Mouse (Mus musculus) layer of hippocampus, postnatal 10 days (tissue): ENCODE data around the gene C87436. TPM values are rescaled to one million over a fixed set of nuclear protein-coding genes. Genes with fewer than 3 reads are reported as not detected.
"Not testable (repeated sequence)": the region's sequence is repeated elsewhere in the genome, so short reads cannot be mapped to it uniquely, and the experiment has no call there.

ENCODE experiments used
- DNase-seq, 2 experiments: peaks; one replicate each; pipeline ENCODE4 v3.0.0; 2021; ENCODE audit warnings: low spot score in 2 of 2
- total RNA-seq, 2 experiments: library from RNA; stranded (reverse); gene quantifications; 2 replicates each; pipeline ENCODE4 v1.2.3; 2021

C87436 gene
- total RNA-seq, 2 experiments from 2014 or later = 13.6 to 15.9 TPM

GRCm38 (mm10) chr6:86480189-86480831 is 42.1 kb downstream of the C87436 start:
- DNase-seq = no peak

DNA sequence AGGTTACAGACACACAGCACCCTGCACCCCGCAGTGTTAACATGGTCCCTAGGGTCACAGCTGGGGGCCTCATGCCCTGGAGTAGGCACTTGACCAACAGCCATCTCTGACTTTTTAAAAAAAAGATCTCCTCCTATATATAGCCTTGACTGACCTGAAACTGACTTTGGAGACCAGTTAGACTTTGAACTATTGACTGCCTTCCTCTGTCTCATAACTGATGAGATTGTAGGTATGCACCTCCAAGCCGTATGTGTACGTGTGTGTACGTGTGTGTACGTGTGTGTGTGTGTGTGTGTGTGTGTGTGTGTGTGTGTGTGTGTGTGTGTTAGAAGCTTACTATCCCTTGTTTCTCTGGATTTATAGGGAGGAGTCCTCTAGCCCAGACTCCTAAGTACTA is 43.7 kb downstream of the C87436 start:
- no peak for DNase-seq

- no peak for DNase-seq
Measured at GRCm38 (mm10) chr6:86485943-86486640, 47.9 kb downstream of the C87436 start.

GRCm38 (mm10) chr6:86487358-86488148 is 49.4 kb downstream of the C87436 start:
- DNase-seq = peak; percentile 65 to 70

- DNase-seq = peak; percentile 23 to 28
Measured at GRCm38 (mm10) chr6:86488149-86488485, 49.9 kb downstream of the C87436 start.

DNA sequence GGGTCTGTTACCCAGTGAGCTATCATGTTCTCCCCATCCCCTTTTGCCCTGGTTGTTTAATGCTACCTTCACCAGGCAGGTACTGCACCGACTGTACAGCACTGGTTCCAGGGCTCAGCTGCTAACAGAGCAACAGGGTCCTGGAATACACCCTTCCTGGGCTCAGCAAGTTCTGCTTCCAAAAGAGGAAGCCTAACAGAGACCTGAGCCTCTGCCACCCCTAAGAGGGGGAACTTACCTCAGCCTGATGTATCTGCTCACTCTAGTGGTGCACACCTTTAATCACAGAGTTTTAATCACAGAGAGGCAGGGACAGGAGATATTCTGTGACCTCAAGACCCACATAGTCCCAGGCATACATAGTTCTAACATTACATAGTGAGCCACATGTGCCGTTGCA is 51.8 kb downstream of the C87436 start:
- DNase-seq = no peak

GRCm38 (mm10) chr6:86490413-86490812 is 52.2 kb downstream of the C87436 start:
- not testable (repeated sequence) for DNase-seq

GRCm38 (mm10) chr6:86493469-86494263 is 55.5 kb downstream of the C87436 start:
- no peak for DNase-seq

DNA sequence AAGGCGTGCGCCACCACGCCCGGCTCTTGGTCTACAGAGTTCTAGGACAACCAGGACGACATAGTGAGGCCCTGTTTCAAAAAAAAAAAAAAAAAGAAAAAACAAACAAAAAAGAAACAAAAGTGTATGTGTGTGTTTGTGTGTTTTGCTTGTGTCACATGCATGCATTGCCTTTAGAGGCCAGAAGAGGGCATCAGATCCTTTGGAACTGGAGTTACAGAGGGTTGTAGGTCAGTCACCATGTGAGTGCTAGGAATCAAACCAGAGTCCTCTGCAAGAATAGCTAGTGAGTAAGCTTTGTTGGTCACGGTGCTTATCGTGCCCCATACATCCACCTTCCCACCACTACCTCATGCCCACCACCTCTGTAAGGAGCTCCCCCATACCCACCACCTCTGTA is 56.6 kb downstream of the C87436 start:
- DNase-seq = no peak

- no peak for DNase-seq
Measured at GRCm38 (mm10) chr6:86495661-86496060, 57.5 kb downstream of the C87436 start.

- DNase-seq = no peak
Measured at GRCm38 (mm10) chr6:86496127-86496526, 58.0 kb downstream of the C87436 start.

DNA sequence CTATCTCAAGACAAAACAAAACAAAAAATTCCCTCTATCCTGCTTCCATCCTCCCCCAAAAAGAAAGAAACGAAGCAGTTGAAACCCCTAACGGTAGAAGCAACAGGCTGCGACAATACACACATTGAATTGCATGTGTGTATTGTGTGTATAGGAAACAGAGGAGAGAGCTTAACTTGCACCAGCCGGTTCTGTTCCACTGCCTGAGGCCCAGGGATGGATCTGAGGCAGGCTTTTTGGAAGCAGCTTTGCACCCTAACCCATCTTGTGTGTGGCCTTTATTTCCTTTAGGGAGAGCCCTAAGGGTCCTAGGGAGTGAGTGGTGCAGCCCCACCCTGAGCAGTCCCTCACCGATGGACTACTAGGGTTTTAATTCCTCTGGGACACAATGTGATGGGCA is 58.4 kb downstream of the C87436 start:
- no peak for DNase-seq

- DNase-seq = no peak
Measured at GRCm38 (mm10) chr6:86497071-86497815, 59.1 kb downstream of the C87436 start.

GRCm38 (mm10) chr6:86497942-86498732 is 60.0 kb downstream of the C87436 start:
- no peak for DNase-seq

DNA sequence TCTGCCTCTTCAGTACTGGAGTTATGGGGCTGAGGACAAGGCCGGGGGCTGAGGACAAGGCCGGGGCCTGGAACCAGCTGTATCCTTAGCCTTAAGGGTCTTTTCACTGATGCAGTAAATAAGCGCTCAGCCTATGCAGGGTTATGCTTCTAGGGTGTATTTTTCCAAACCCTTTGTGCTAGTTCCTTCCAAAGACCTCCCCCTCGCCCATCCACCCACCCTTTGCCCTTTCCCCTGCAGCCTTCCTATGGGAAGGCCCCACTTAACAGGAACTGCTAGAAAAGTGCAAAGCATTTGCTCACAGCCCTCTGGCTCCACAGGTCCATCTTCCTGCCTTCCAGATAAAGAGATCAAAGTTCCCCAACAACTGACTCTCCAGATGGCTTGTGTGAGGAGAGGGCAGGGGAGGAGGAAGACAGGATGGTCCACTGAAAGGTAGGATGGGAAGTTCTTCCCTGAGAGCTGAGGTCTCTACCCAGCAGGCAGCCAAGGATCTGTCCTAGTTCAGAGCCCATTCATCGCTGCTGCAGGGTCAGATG is 61.5 kb downstream of the C87436 start:
- no peak for DNase-seq

DNA sequence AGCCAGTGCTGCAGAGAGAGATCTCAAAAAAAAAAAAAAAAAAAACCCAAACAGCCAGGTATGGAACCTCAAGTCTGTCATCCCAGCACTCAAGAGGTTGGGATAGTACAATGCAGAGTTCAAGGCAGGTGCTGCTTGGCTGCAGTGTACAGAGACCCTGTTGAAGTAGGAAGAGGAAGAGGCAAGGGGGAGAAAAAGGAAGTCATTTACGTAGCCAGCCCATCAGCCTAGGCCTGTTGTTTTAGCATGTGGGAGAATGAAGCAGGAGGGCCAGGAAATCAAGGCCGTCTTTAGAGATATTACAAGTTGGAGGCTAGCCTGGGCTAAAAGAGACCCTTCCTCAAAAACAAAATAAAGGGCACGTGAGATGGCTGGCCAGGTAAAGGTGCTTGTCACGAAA is 65.3 kb downstream of the C87436 start:
- no peak for DNase-seq

DNA sequence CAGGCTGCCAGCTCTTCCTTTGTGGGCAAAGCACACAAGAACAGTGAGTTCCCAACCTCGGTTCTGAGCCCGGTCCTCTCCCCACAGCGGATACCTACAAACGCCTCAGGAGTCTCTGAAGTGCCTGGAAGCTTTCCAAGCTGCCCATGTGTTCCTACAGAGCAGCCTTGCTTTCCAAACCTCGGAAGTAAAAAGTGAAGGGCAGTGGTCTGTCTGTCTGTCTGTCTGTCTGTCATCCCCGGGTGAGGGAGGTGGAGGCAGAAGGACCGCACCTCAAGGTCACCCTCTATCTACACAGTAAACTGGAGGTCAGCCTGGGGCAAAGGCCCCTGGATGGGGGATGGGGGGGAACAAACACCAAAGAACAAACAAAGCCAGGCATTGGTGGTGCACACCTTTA is 67.5 kb downstream of the C87436 start:
- no peak for DNase-seq

DNA sequence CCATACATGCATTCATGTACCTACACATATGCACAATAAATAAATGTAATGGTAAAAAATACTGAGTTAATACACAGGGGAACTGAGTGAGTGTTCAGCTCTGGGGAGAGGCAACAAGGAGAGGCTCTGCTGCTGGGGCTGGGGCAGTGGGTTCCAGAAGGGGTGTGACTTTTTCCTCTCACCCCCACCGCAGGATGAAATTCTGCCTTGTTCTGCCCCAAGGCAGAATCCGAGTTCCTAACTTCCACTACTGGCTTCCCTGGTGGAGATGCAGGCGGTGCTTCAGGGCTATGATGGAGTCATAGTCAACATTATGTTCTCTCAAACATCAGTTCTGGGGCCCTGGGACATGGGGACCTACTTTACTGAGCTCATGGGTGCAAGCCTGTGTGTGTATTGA is 68.1 kb downstream of the C87436 start:
- DNase-seq = no peak

- no peak for DNase-seq
Measured at GRCm38 (mm10) chr6:86507116-86507515, 68.9 kb downstream of the C87436 start.

DNA sequence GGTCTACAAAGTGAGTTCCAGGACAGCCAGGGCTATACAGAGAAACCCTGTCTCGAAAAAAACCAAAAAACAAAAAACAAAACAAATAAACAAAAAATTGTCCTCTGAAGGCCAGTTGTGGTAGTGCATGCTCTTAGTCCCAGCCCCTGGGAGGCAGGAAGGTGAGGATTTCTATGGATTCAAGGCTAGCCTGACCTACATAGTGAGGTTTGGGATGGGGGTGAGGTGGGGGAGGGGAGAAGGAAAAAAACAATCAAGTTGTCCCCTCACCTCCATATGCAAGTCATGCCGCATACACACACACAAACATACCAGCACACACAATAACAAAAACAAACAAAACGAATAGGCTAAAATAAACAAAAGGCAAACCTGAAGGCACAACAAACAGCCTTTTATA is 70.6 kb downstream of the C87436 start:
- no peak for DNase-seq
